Mouse (Mus musculus): ENCODE measurements around the gene Cdk12. TPM values are rescaled to one million over a fixed set of nuclear protein-coding genes. Genes with fewer than 3 reads are reported as not detected.

Gene Cdk12
- polyA plus RNA-seq, 1 experiment from 2014 or later: 12.7 TPM

GRCm38 (mm10) chr11:98296277-98296676 is 93.4 kb downstream of the Cdk12 start:
- 3% methylated on average over 5 of the region's 5 CpGs for whole genome bisulfite sequencing
- peak; percentile 53 for DNase-seq (ENCODE audit: extremely low spot score, low spot score)
- peak overlapping the region; percentile 22; the same call in 1 of the 2 replicates for H3K4me3 ChIP-seq
- H3K27me3 ChIP-seq (ENCODE audit: poor library complexity, severe bottlenecking): peaks cover 86% of the 10 kb centered on the region
- H3K27ac ChIP-seq: no peak overlapping the region
- H3K36me3 ChIP-seq (replicated peaks): no peaks in the 10 kb centered on the region
- no peaks in the 10 kb centered on the region for H3K9me3 ChIP-seq
- peaks cover 59% of the 10 kb centered on the region for H3K4me1 ChIP-seq

DNA sequence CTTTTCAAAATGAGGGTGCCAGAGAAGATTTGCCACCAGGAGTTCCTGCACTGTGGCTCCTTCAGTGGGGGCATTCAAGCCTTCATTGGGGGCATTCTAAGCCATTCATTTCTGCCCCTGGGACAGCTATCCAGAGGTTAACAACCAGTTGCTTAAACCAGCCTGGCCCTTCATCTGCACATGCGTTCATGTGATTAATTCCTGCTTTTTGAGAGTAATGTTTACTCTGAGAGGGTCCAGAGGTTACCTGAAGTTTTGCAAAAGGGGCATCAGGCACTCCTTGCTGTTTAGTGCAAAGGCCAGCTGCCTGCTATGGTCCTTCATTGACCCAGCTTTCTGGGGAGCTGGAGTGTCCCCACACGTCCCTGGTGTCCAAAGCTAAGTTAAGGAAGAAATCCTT is 94.1 kb downstream of the Cdk12 start:
- Histone ChIP-seq H3K4me1 (peaks cover 66% of the 10 kb centered on the region), H3K27ac (no peak overlapping the region), H3K4me3 (no peak overlapping the region), H3K9me3 (no peaks in the 10 kb centered on the region), H3K27me3 (ENCODE audit: poor library complexity, severe bottlenecking) (peaks cover 88% of the 10 kb centered on the region), H3K36me3 (replicated peaks) (no peaks in the 10 kb centered on the region)
- no peak for DNase-seq (ENCODE audit: extremely low spot score, low spot score)
- 65% methylated on average over 2 of the region's 2 CpGs for WGBS

- Histone ChIP-seq H3K27ac (no peak overlapping the region), H3K9me3 (no peaks in the 10 kb centered on the region), H3K4me1 (peaks cover 66% of the 10 kb centered on the region), H3K4me3 (no peak overlapping the region), H3K27me3 (ENCODE audit: poor library complexity, severe bottlenecking) (peaks cover 86% of the 10 kb centered on the region), H3K36me3 (replicated peaks) (no peaks in the 10 kb centered on the region)
- 16% methylated on average over 7 of the region's 7 CpGs for WGBS
- DNase-seq (ENCODE audit: extremely low spot score, low spot score): no peak
Measured at GRCm38 (mm10) chr11:98297778-98298177, 94.9 kb downstream of the Cdk12 start.

- no peaks in the 10 kb centered on the region for H3K9me3 ChIP-seq
- 5% methylated on average over 10 of the region's 10 CpGs for WGBS
- H3K4me3 ChIP-seq: peak overlapping the region; percentile 25; the same call in 1 of the 2 replicates
- DNase-seq (ENCODE audit: extremely low spot score, low spot score): no peak
- H3K4me1 ChIP-seq: peaks cover 66% of the 10 kb centered on the region
- H3K27me3 ChIP-seq (ENCODE audit: poor library complexity, severe bottlenecking): peaks cover 84% of the 10 kb centered on the region
- H3K36me3 ChIP-seq (replicated peaks): no peaks in the 10 kb centered on the region
- no peak overlapping the region for H3K27ac ChIP-seq
Measured at GRCm38 (mm10) chr11:98298484-98299205, 95.8 kb downstream of the Cdk12 start.

DNA sequence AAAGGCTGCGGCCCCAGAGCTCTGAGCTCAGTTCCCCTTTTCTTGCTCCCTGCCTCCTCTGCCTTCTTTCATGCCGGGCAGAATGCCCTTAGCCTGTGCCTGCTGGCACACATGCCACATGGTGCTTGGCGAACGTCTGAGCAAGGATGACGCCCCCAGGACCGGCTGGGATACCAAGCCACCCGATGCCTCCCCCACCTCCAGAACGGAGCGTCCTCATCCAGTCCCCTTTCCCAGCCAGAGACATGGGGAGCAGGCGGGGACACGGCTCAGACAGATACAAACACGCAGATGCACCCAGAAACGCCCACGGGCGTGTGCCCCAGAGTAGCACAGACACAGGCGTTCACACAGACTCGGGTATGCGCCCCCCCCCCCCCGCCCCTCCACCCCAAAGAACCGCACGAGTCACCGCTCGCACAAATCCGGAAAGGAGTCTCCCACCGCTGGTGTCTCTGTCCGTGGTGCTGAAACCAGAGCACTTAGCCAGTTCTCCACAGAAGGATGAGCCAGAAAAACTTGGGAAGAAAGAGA is 111.0 kb downstream of the Cdk12 start:
- peaks cover 89% of the 10 kb centered on the region for H3K27me3 ChIP-seq (ENCODE audit: poor library complexity, severe bottlenecking)
- H3K36me3 ChIP-seq (replicated peaks): no peaks in the 10 kb centered on the region
- WGBS: 2% methylated on average over 26 of the region's 26 CpGs
- no peak overlapping the region; the same call in 1 of the 2 replicates for H3K4me3 ChIP-seq
- H3K4me1 ChIP-seq: peaks cover 4% of the 10 kb centered on the region; the same call in 1 of the 2 replicates
- DNase-seq (ENCODE audit: extremely low spot score, low spot score): peak; percentile 71
- no peak overlapping the region for H3K27ac ChIP-seq
- H3K9me3 ChIP-seq: no peaks in the 10 kb centered on the region

DNA sequence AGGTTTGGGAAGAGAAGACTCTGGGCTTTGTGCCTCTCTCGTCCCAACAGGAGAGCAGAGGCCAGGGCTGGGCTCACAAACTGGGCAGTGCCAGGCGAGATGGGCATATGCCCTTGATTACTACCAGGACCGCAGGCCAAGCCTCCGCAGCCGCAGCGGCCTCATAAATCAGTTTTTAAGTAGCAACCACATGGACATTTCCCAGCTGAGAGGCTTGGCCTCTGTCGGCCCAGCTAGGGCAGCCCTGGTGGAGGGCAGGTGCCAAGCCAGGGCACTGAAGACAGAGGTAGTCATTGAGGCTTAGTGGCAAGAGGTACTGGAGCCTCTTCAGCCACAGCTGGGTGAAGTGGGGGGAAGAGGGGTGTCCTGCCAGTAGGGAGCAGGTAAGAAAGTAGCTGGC is 114.6 kb downstream of the Cdk12 start:
- Histone ChIP-seq H3K4me3 (no peak overlapping the region), H3K27ac (no peak overlapping the region), H3K36me3 (replicated peaks) (no peaks in the 10 kb centered on the region), H3K9me3 (no peaks in the 10 kb centered on the region), H3K4me1 (peaks cover 8% of the 10 kb centered on the region; the same call in 1 of the 2 replicates), H3K27me3 (ENCODE audit: poor library complexity, severe bottlenecking) (peaks cover 100% of the 10 kb centered on the region)
- WGBS: 4% methylated on average over 7 of the region's 7 CpGs
- DNase-seq (ENCODE audit: extremely low spot score, low spot score): no peak

DNA sequence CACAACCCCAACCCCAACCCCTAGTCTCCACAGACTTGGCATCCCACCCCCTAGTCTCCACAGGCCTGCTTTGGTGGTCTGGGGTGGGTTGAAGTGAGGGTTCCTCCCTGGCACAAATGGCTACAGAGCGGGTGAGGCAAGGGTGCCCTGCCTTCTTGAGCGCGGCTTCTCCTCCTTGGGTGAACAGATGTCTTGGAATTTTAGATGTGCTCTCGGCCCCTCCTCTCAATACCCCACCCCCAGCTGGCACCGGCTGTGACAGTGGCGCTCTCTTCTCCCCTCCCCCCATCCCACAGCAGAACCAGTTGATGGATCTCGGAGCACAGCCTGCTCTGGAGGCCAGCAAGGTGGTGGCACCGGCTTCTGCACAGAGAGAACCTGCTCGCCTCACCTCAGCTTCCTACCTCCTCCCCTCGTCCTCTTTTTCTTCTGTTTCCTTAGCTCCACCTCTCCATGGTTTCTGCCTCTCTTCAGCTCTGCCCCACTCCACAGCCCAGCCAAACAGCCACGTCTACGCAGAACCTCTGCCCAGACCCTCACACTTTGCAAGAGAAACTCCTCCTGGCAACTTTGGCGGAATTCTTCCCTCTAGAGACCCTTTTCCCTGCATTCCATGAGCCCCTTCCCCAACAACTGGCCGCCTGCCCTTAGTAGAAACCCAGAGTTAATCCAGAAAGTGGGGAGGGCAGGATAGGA is 115.7 kb downstream of the Cdk12 start:
- Histone ChIP-seq H3K27me3 (ENCODE audit: poor library complexity, severe bottlenecking) (peaks cover 100% of the 10 kb centered on the region), H3K9me3 (no peaks in the 10 kb centered on the region), H3K4me1 (peaks cover 8% of the 10 kb centered on the region; the same call in 1 of the 2 replicates), H3K4me3 (no peak overlapping the region; the same call in 1 of the 2 replicates), H3K36me3 (replicated peaks) (no peaks in the 10 kb centered on the region), H3K27ac (no peak overlapping the region)
- peak; percentile 14 for DNase-seq (ENCODE audit: extremely low spot score, low spot score)
- under 1% methylated on average over 14 of the region's 14 CpGs for WGBS

DNA sequence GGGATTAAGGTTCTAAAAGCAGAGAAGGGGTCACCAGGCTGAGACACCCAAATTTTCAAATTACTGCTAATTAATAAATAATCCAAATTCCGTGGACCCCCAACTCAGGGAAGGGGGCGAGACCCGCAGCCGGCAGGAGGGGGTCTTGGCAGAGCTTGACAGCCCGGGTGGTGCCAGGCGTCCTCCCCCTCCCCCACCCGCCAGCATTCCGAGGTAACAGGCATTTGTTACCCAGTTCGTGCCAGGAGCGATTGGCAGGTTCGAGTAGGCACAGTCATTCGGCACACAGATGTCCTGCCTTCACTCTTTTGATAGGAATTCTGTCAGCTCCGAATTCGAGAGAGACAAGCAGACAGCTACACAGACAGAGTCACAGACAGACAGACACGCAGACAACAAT is 116.3 kb downstream of the Cdk12 start:
- H3K36me3 ChIP-seq (replicated peaks): no peaks in the 10 kb centered on the region
- 2% methylated on average over 15 of the region's 15 CpGs for WGBS

GRCm38 (mm10) chr11:98319544-98319943 is 116.7 kb downstream of the Cdk12 start:
- H3K27me3 ChIP-seq (ENCODE audit: poor library complexity, severe bottlenecking): peaks cover 100% of the 10 kb centered on the region
- H3K9me3 ChIP-seq: no peaks in the 10 kb centered on the region
- DNase-seq (ENCODE audit: extremely low spot score, low spot score): peak; percentile 14
- 13% methylated on average over 4 of the region's 4 CpGs for WGBS
- H3K36me3 ChIP-seq (replicated peaks): no peaks in the 10 kb centered on the region
- H3K4me1 ChIP-seq: 0 out of 2 replicates have a peak, but pooled peaks cover 4% of the 10 kb centered on the region
- no peak overlapping the region for H3K4me3 ChIP-seq
- H3K27ac ChIP-seq: no peak overlapping the region

More for the DNA sequence above, 116.3 kb downstream of the Cdk12 start:
- Histone ChIP-seq H3K27ac (no peak overlapping the region), H3K9me3 (no peaks in the 10 kb centered on the region), H3K4me3 (no peak overlapping the region), H3K4me1 (0 out of 2 replicates have a peak, but pooled peaks cover 4% of the 10 kb centered on the region), H3K27me3 (ENCODE audit: poor library complexity, severe bottlenecking) (peaks cover 100% of the 10 kb centered on the region)
- DNase-seq (ENCODE audit: extremely low spot score, low spot score): peak; percentile 14

DNA sequence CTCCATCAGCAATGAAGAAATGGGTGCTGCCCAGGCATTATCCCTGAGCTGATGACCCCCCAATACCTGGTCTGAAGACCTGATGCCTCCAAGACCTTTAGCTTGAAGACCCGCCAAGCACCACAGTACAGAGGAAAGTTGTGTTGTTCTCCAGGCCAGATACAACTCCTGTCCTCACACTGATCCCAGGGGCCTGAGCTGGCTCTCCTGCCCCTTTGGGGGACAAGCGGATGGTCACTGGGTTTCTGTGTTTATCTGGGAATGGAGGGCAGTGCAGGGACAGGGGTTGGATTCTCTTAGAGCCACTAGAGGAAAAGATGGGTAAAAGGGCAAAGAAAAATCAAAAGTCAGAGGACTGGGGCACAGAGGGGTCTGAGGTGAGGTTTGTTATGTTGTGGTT is 117.1 kb downstream of the Cdk12 start:
- DNase-seq (ENCODE audit: extremely low spot score, low spot score): no peak
- WGBS: 5% methylated on average over 2 of the region's 2 CpGs
- 0 out of 2 replicates have a peak, but pooled peaks cover 4% of the 10 kb centered on the region for H3K4me1 ChIP-seq
- no peak overlapping the region for H3K4me3 ChIP-seq
- H3K9me3 ChIP-seq: no peaks in the 10 kb centered on the region
- peaks cover 100% of the 10 kb centered on the region for H3K27me3 ChIP-seq (ENCODE audit: poor library complexity, severe bottlenecking)
- H3K27ac ChIP-seq: no peak overlapping the region
- no peaks in the 10 kb centered on the region for H3K36me3 ChIP-seq (replicated peaks)

- Histone ChIP-seq H3K36me3 (replicated peaks) (no peaks in the 10 kb centered on the region), H3K4me1 (0 out of 2 replicates have a peak, but pooled peaks cover 4% of the 10 kb centered on the region), H3K9me3 (no peaks in the 10 kb centered on the region), H3K4me3 (no peak overlapping the region), H3K27me3 (ENCODE audit: poor library complexity, severe bottlenecking) (peaks cover 100% of the 10 kb centered on the region), H3K27ac (no peak overlapping the region)
- 9% methylated on average over 12 of the region's 12 CpGs for WGBS
- peak; percentile 14 for DNase-seq (ENCODE audit: extremely low spot score, low spot score)
Measured at GRCm38 (mm10) chr11:98320381-98320780, 117.5 kb downstream of the Cdk12 start.

DNA sequence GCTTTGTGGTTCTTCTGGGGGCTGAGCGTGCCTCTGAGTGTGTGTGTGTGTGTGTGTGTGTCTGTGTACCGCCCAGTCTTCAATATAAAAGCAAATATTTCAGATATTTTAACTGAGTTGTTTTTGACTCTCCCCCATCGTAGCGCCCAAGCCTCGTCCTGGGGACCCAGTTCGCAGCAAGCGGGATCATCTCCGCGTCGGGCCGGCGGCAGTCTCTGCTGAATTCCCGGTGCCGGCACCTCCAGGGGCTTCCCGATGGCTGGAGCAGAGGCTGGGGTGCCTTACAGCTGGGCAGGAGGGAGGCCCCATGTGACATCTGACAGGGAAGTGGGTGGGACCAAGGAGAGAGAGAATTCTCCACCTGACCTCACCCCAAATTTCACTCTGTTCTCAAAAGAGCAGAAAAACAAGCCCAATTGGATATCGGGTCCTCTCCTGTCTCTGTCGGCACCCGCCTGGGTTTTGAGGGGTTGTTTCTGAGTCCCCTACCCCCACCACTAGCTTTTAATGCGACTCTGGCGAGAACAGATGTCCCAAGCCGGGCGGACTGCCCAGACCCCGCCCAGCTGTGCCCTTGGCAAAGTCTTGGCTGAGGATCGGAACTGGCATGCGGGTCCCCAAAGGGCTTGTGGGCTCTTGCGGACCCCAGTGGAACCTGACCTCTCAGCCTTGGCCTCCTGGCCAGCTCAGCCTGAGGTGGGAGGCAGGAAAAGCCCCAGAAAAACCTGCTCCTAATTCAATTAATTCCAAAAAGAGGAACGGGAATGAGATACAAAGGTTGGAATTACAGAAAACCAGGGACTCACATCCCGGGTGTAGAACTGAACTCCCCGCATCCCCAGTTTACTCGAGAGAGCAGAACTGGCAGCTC is 118.2 kb downstream of the Cdk12 start:
- Histone ChIP-seq H3K27ac (no peak overlapping the region), H3K9me3 (no peaks in the 10 kb centered on the region), H3K36me3 (replicated peaks) (no peaks in the 10 kb centered on the region), H3K27me3 (ENCODE audit: poor library complexity, severe bottlenecking) (peaks cover 100% of the 10 kb centered on the region), H3K4me3 (no peak overlapping the region), H3K4me1 (0 out of 2 replicates have a peak, but pooled peaks cover 4% of the 10 kb centered on the region)
- DNase-seq (ENCODE audit: extremely low spot score, low spot score): peak; percentile 16
- 1% methylated on average over 30 of the region's 30 CpGs for WGBS

All from forebrain, embryonic 10.5 days (tissue).